Mouse (Mus musculus): ENCODE results near the gene Vps37c. TPM values are rescaled to one million over a fixed set of nuclear protein-coding genes. Genes with fewer than 3 reads are reported as not detected.

The Vps37c gene
- total and polyA plus RNA-seq, 3 experiments = 18.6 to 24.6 (median 20.7) TPM

DNA sequence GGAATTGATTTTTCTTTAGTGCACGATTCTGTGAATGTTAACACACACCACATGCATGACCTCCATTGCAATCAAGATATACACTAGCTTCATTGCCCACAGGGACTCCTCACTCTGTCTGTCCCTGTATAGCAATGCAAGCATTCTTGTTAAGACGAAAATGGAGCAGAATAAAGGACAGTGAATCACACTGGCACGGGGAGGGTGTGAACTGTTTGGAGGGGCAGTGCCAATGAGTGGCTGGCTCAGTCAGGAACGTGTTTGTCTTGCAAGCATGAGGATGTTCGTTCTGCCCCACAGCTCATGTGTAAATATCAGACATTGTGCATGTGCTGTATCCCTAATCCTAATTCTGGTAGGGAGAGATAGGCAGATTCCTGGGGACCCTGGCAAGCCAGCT is 41.9 kb downstream of the Vps37c start:
- no peaks in the 10 kb centered on the region for H3K27me3 ChIP-seq (ENCODE audit: control insufficient read depth, insufficient read depth, low read length)
- WGBS = 81% methylated on average over 5 of the region's 5 CpGs
- TF ChIP-seq POLR2A (IDR thresholded peaks at IDR 0.05; ENCODE audit: insufficient read depth, low read depth, low read length) (no peak), EP300 (IDR thresholded peaks at IDR 0.05; ENCODE audit: insufficient read depth, low read depth, low read length) (no peak), CTCF (IDR thresholded peaks at IDR 0.05) (no peak)
- H3K4me1 ChIP-seq (ENCODE audit: control insufficient read depth, insufficient read depth, low read length) = no peaks in the 10 kb centered on the region
- no peak for DNase-seq
- no peaks in the 10 kb centered on the region for H3K79me2 ChIP-seq (replicated peaks; ENCODE audit: control insufficient read depth, insufficient read depth, low read length)
- no peak overlapping the region for H3K27ac ChIP-seq
- intact Hi-C loops (cut with DNase I) = no loop called here
- no peaks in the 10 kb centered on the region for H3K36me3 ChIP-seq (ENCODE audit: control insufficient read depth, insufficient read depth, low read length)
- no peak overlapping the region for H3K9ac ChIP-seq (ENCODE audit: low read depth, low read length)
- H3K4me3 ChIP-seq = no peak overlapping the region

DNA sequence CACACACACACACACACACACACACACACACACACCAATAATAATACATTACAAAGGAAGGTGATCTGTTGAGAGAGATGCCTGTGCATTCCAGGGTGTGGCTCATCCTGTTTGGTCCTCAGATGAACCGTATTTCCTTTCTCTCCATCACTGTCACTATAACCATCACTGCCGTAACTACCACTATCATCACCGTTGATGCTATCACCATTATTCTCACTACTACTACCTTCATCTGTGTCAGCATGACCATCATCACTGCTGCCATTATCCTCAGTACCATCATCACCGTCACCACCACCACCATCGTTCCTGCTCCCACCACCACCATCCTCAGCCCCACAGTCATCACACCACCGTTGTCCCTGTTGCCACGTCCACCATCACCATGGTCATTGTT is 43.4 kb downstream of the Vps37c start:
- 86% methylated on average over 7 of the region's 7 CpGs for WGBS
- Histone ChIP-seq H3K4me3 (no peak overlapping the region), H3K27me3 (ENCODE audit: control insufficient read depth, insufficient read depth, low read length) (no peaks in the 10 kb centered on the region), H3K27ac (no peak overlapping the region), H3K9ac (ENCODE audit: low read depth, low read length) (no peak overlapping the region), H3K79me2 (replicated peaks; ENCODE audit: control insufficient read depth, insufficient read depth, low read length) (no peaks in the 10 kb centered on the region), H3K36me3 (ENCODE audit: control insufficient read depth, insufficient read depth, low read length) (no peaks in the 10 kb centered on the region), H3K4me1 (ENCODE audit: control insufficient read depth, insufficient read depth, low read length) (no peaks in the 10 kb centered on the region)
- DNase-seq = no peak
- TF ChIP-seq POLR2A (IDR thresholded peaks at IDR 0.05; ENCODE audit: insufficient read depth, low read depth, low read length) (no peak), CTCF (IDR thresholded peaks at IDR 0.05) (no peak), EP300 (IDR thresholded peaks at IDR 0.05; ENCODE audit: insufficient read depth, low read depth, low read length) (no peak)
- intact Hi-C loops (cut with DNase I) = no loop called here

DNA sequence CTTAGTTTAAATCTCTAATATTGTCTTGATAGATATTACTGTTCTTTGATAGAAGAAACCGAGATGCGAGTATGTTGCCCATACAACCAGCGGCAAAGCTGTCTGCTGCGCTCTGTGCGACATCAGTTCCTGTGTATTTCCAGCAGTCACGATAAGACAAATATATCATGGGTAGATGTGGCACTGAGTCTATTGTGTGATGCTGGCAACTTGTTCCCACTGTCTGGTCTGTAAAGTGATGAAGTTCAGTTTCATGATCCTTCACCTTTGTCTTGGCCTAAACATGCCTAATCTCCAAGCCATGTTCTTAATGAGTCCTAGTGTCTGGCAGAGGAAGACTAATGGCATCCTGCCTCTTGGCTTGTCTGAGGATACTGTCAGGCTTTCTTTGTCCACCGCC is 44.2 kb downstream of the Vps37c start:
- intact Hi-C loops (cut with DNase I) = no loop called here
- Histone ChIP-seq H3K27ac (no peak overlapping the region; the same call in 1 of the 2 replicates), H3K79me2 (replicated peaks; ENCODE audit: control insufficient read depth, insufficient read depth, low read length) (no peaks in the 10 kb centered on the region), H3K4me1 (ENCODE audit: control insufficient read depth, insufficient read depth, low read length) (no peaks in the 10 kb centered on the region), H3K27me3 (ENCODE audit: control insufficient read depth, insufficient read depth, low read length) (no peaks in the 10 kb centered on the region), H3K9ac (ENCODE audit: low read depth, low read length) (no peak overlapping the region), H3K36me3 (ENCODE audit: control insufficient read depth, insufficient read depth, low read length) (no peaks in the 10 kb centered on the region), H3K4me3 (no peak overlapping the region)
- no peak for DNase-seq
- 93% methylated on average over 7 of the region's 7 CpGs for WGBS
- TF ChIP-seq POLR2A (IDR thresholded peaks at IDR 0.05; ENCODE audit: insufficient read depth, low read depth, low read length) = no peak
- TF ChIP-seq CTCF (IDR thresholded peaks at IDR 0.05) = no peak
- TF ChIP-seq EP300 (IDR thresholded peaks at IDR 0.05; ENCODE audit: insufficient read depth, low read depth, low read length) = no peak

DNA sequence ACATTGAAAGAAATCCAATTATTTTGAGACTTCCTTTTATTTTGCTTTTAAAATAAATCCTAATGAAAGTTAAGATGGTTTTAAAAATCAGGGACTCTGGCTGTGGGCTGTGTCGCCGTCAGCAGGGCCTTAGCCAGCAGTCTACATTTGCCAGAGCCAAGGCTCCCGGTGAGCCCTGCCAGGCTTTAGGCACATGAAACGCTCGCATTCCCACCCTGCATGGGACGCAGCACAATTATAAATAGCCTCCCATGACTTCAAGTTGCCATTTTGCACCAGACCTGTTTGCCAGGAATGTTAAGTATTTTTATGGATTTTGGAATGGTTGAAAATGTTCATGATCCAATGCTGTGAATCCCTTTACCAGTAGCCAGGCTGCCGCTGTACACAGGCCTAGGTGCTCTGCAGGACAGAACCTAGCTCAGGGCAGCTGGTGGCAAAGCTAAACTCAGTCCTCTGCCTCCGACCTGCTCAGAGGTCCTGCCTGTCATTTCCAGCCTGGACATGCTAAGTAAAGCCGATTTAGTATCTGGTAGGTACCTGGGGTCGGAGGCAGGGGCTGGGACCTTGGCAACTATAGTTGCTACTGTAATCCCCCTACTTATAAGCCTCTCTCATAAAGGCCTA is 45.1 kb downstream of the Vps37c start:
- no peaks in the 10 kb centered on the region for H3K27me3 ChIP-seq (ENCODE audit: control insufficient read depth, insufficient read depth, low read length)
- no peak overlapping the region for H3K4me3 ChIP-seq
- H3K27ac ChIP-seq = peak overlapping the region; percentile 21
- intact Hi-C loops (cut with DNase I) = no loop called here
- WGBS = 63% methylated on average over 10 of the region's 10 CpGs
- no peaks in the 10 kb centered on the region for H3K36me3 ChIP-seq (ENCODE audit: control insufficient read depth, insufficient read depth, low read length)
- no peaks in the 10 kb centered on the region for H3K4me1 ChIP-seq (ENCODE audit: control insufficient read depth, insufficient read depth, low read length)
- DNase-seq = peak in 1 of 2 experiments; percentile 53
- TF ChIP-seq EP300 (IDR thresholded peaks at IDR 0.05; ENCODE audit: insufficient read depth, low read depth, low read length) (no peak), POLR2A (IDR thresholded peaks at IDR 0.05; ENCODE audit: insufficient read depth, low read depth, low read length) (no peak), CTCF (IDR thresholded peaks at IDR 0.05) (no peak)
- no peak overlapping the region for H3K9ac ChIP-seq (ENCODE audit: low read depth, low read length)
- no peaks in the 10 kb centered on the region for H3K79me2 ChIP-seq (replicated peaks; ENCODE audit: control insufficient read depth, insufficient read depth, low read length)

DNA sequence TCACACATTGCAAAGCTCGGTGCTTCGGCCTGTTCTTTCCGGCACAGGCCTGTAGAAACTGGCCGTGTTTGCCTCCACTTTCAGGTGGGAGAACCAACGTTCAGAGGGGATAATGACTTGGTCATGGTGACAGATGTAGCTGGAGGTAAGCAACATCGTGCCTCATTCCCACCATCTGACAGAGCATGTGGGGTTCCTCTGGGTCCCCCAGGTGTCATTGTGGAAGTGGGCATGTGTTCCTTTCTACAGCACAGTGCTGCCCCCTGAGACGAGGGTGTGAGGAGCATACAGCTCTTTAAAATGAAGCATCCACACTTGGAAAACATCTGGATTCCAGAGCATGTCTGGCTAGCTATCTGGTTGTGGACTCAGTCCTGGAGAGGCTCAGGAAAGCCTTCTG is 46.0 kb downstream of the Vps37c start:
- intact Hi-C loops (cut with DNase I) = no loop called here
- no peak overlapping the region for H3K27ac ChIP-seq

DNA sequence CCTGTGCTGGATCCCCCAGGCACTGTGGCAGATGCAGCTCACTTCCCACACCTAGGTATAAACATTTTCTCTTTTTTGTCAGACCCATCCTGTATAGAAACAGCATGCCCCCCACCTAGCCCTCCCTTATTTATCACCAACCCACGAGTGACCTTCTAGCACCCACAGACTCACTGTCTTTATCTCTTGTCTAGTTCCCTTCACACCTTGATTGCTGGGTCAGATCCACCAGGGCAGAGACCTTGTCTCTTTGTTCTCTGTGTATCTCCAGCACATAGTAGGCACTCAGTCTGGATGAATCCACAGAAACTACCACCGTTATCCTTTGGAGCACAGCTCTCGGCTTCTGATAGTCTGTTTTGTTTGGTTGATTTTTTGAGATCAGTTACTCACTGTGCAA is 46.5 kb downstream of the Vps37c start:
- Histone ChIP-seq H3K79me2 (replicated peaks; ENCODE audit: control insufficient read depth, insufficient read depth, low read length) (no peaks in the 10 kb centered on the region), H3K36me3 (ENCODE audit: control insufficient read depth, insufficient read depth, low read length) (no peaks in the 10 kb centered on the region), H3K4me3 (no peak overlapping the region), H3K27me3 (ENCODE audit: control insufficient read depth, insufficient read depth, low read length) (no peaks in the 10 kb centered on the region), H3K27ac (no peak overlapping the region), H3K4me1 (ENCODE audit: control insufficient read depth, insufficient read depth, low read length) (no peaks in the 10 kb centered on the region), H3K9ac (ENCODE audit: low read depth, low read length) (no peak overlapping the region)
- WGBS = 78% methylated on average over 3 of the region's 3 CpGs
- TF ChIP-seq POLR2A (IDR thresholded peaks at IDR 0.05; ENCODE audit: insufficient read depth, low read depth, low read length) (no peak), CTCF (IDR thresholded peaks at IDR 0.05) (no peak), EP300 (IDR thresholded peaks at IDR 0.05; ENCODE audit: insufficient read depth, low read depth, low read length) (no peak)
- DNase-seq = no peak
- intact Hi-C loops (cut with DNase I) = no loop called here

More for the DNA sequence above, 46.0 kb downstream of the Vps37c start:
- no peaks in the 10 kb centered on the region for H3K36me3 ChIP-seq (ENCODE audit: control insufficient read depth, insufficient read depth, low read length)
- H3K79me2 ChIP-seq (replicated peaks; ENCODE audit: control insufficient read depth, insufficient read depth, low read length) = no peaks in the 10 kb centered on the region
- no peak for TF ChIP-seq POLR2A (IDR thresholded peaks at IDR 0.05; ENCODE audit: insufficient read depth, low read depth, low read length)
- TF ChIP-seq EP300 (IDR thresholded peaks at IDR 0.05; ENCODE audit: insufficient read depth, low read depth, low read length) = no peak
- no peak for TF ChIP-seq CTCF (IDR thresholded peaks at IDR 0.05)
- H3K4me1 ChIP-seq (ENCODE audit: control insufficient read depth, insufficient read depth, low read length) = no peaks in the 10 kb centered on the region
- no peaks in the 10 kb centered on the region for H3K27me3 ChIP-seq (ENCODE audit: control insufficient read depth, insufficient read depth, low read length)
- DNase-seq = no peak
- no peak overlapping the region for H3K4me3 ChIP-seq
- 88% methylated on average over 7 of the region's 7 CpGs for WGBS
- H3K9ac ChIP-seq (ENCODE audit: low read depth, low read length) = no peak overlapping the region
